Mouse (Mus musculus): Measurements from ENCODE around the gene Hsd3b6. TPM values are rescaled to one million over a fixed set of nuclear protein-coding genes. Genes with fewer than 3 reads are reported as not detected.

The Hsd3b6 gene
- polyA plus RNA-seq, 1 experiment = not detected

DNA sequence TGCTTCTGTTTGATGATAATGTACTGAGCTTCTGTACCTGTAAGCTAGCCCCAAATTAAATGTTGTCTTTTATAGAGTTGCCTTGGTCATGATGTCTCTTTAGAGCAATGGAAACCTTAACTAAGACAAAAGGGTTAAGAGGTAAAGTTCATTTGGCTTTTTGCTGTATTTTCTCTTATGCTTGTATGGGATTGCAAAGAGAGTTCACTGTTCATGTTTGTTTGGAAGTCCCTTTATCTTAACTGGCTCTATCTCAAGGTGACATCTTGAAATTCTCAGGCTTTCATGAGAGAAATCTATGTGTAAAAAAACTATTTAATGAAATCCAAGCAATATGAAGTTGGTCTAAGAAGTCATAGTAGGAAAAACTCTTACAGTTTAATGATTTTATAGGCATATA lies 33.3 kb downstream of the Hsd3b6 start:
- H3K4me3 ChIP-seq (ENCODE audit: insufficient read depth, low read depth, low read length) = no peak overlapping the region
- no peak overlapping the region for H3K27ac ChIP-seq (replicated peaks; ENCODE audit: low read depth, low read length)
- no peaks in the 10 kb centered on the region for H3K4me1 ChIP-seq (ENCODE audit: control insufficient read depth, insufficient read depth, insufficient read length, low read length)

DNA sequence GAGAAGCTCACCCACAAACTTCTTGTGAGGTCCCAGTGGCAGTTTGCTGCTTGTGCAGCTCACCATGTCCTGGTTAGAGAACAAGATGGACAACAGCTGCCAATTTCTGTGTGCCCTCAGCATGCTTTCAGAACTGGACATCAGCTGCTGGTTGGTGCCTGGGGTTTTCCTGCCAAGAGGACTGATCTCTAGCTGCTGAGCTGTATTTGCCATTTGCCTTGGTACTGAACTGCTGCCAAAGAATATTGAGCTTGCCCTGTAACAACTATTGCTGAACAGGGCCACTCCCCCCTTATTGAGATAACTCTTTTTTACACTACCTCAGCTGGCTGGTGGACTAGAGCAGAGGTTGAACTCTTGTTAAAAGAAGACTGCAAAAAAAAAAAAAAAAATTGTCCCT lies 50.1 kb downstream of the Hsd3b6 start:
- Histone ChIP-seq H3K4me1 (ENCODE audit: control insufficient read depth, insufficient read depth, insufficient read length, low read length) (no peaks in the 10 kb centered on the region), H3K27ac (replicated peaks; ENCODE audit: low read depth, low read length) (no peak overlapping the region), H3K4me3 (ENCODE audit: insufficient read depth, low read depth, low read length) (no peak overlapping the region)

DNA sequence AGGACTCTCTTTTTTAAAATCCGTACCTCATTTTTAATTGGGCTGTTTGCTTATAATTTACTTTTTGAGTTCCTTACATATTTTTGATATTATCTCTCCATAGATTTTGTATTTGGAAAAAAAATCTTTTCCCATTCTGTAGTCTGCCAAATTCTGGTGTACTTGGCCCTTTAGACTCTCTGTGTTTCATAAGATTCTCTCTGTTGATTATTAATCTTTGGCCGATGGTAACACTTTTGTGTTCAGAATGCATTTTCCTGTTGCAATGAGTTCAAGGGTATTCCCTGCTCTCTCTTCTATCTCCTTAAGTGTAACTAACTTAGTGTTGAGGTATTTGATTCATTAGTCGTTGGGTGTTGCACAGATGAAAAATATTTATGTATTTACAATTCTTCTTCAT lies 57.4 kb downstream of the Hsd3b6 start:
- Histone ChIP-seq H3K4me3 (ENCODE audit: insufficient read depth, low read depth, low read length) (no peak overlapping the region), H3K4me1 (ENCODE audit: control insufficient read depth, insufficient read depth, insufficient read length, low read length) (no peaks in the 10 kb centered on the region), H3K27ac (replicated peaks; ENCODE audit: low read depth, low read length) (no peak overlapping the region)

Other genes with a start within 250 kb of the Hsd3b6 start
- not detected in 2 replicates for gene Gm10681, start 225.6 kb downstream of the Hsd3b6 start, polyA plus RNA-seq (2012; ENCODE audit: insufficient read depth, insufficient read length, missing spikeins)
- gene Hsd3b5, start 184.2 kb downstream of the Hsd3b6 start, polyA plus RNA-seq (2012; ENCODE audit: insufficient read depth, insufficient read length, missing spikeins) = not detected in 2 replicates
- not detected in 2 replicates for gene Hsd3b2, start 89.9 kb downstream of the Hsd3b6 start, polyA plus RNA-seq (2012; ENCODE audit: insufficient read depth, insufficient read length, missing spikeins)
- not detected in 2 replicates for gene Hsd3b3, start 51.3 kb downstream of the Hsd3b6 start, polyA plus RNA-seq (2012; ENCODE audit: insufficient read depth, insufficient read length, missing spikeins)
- not detected in 2 replicates for gene Hsd3b1, start 45.4 kb upstream of the Hsd3b6 start, polyA plus RNA-seq (2012; ENCODE audit: insufficient read depth, insufficient read length, missing spikeins)
- not detected in 2 replicates for gene Hao2, start 78.8 kb upstream of the Hsd3b6 start, polyA plus RNA-seq (2012; ENCODE audit: insufficient read depth, insufficient read length, missing spikeins)